Mouse (Mus musculus) spleen, embryonic (tissue): ENCODE results near the gene Plcd3.

ENCODE experiments used
- CTCF ChIA-PET: fragments of 350-600 bp; sonication (Branson Sonifier 250); formaldehyde crosslinking; loops from one replicate; lab custom pipeline; 2022; lab: Charles Lee

The Plcd3 gene

GRCm38 (mm10) chr11:103118866-103119265, 17.4 kb upstream of the Plcd3 start:
- CTCF ChIA-PET: interaction anchor here (1.0 kb wide), 1 partner anchor 24 kb away, joined by 3 read pairs; no protein-coding TSS in a partner anchor

- CTCF ChIA-PET: interaction anchor here (0.6 to 1.2 kb wide), 5 partner anchors 10 to 137 kb away, joined by 3 to 13 read pairs (median 4); no protein-coding TSS in a partner anchor
Observed at GRCm38 (mm10) chr11:103117591-103118009, 16.1 kb upstream of the Plcd3 start.

- CTCF ChIA-PET: interaction anchor here (0.6 to 1.2 kb wide), 4 partner anchors 14 to 137 kb away, joined by 3 to 8 read pairs (median 4); no protein-coding TSS in a partner anchor
Observed at GRCm38 (mm10) chr11:103116959-103117590, 15.6 kb upstream of the Plcd3 start.

- CTCF ChIA-PET: interaction anchor here (0.6 to 2.2 kb wide), 5 partner anchors 11 to 214 kb away, joined by 3 to 6 read pairs (median 4); partner anchors contain the start of gene Hexim2
Observed at GRCm38 (mm10) chr11:103116008-103116818, 14.8 kb upstream of the Plcd3 start, which contains the start of gene Hexim1. Gene Hexim1, plus strand, starts transcription at chr11:103116231.

- CTCF ChIA-PET: interaction anchor here (0.6 to 2.2 kb wide), 5 partner anchors 10 to 59 kb away, joined by 3 to 6 read pairs (median 3); partner anchors contain the start of gene Hexim2
Observed at GRCm38 (mm10) chr11:103115163-103116007, 13.9 kb upstream of the Plcd3 start.

- CTCF ChIA-PET: interaction anchor here (0.6 to 2.2 kb wide), 3 partner anchors 12 to 60 kb away, joined by 3 to 6 read pairs (median 3); partner anchors contain the start of gene Hexim2
Observed at GRCm38 (mm10) chr11:103114270-103114943, 12.9 kb upstream of the Plcd3 start.

GRCm38 (mm10) chr11:103113771-103114170, 12.3 kb upstream of the Plcd3 start:
- CTCF ChIA-PET: interaction anchor here (2.2 kb wide), 1 partner anchor 19 kb away, joined by 6 read pairs; the partner anchor contains the start of gene Hexim2

GRCm38 (mm10) chr11:103113005-103113404, 11.5 kb upstream of the Plcd3 start:
- CTCF ChIA-PET: no interaction called here

- CTCF ChIA-PET: no interaction called here
Observed at GRCm38 (mm10) chr11:103112552-103112912, 11.1 kb upstream of the Plcd3 start.

- CTCF ChIA-PET: no interaction called here
Observed at GRCm38 (mm10) chr11:103111881-103112551, 10.6 kb upstream of the Plcd3 start.

GRCm38 (mm10) chr11:103111301-103111700, 9.8 kb upstream of the Plcd3 start:
- CTCF ChIA-PET: no interaction called here

GRCm38 (mm10) chr11:103106386-103106785, 4.9 kb upstream of the Plcd3 start:
- CTCF ChIA-PET: interaction anchor here (0.6 to 1.8 kb wide), 2 partner anchors 10 to 53 kb away, joined by 5 to 6 read pairs; partner anchors contain the start of gene Hexim1

GRCm38 (mm10) chr11:103105810-103106209, 4.4 kb upstream of the Plcd3 start:
- CTCF ChIA-PET: interaction anchor here (0.6 to 2.5 kb wide), 3 partner anchors 10 to 54 kb away, joined by 5 to 15 read pairs (median 6); partner anchors contain the start of gene Hexim1

- CTCF ChIA-PET: interaction anchor here (1.8 to 2.5 kb wide), 2 partner anchors 11 to 54 kb away, joined by 6 to 15 read pairs; partner anchors contain the start of gene Hexim1
Observed at GRCm38 (mm10) chr11:103105180-103105725, 3.8 kb upstream of the Plcd3 start.

- CTCF ChIA-PET: interaction anchor here (1.2 to 2.5 kb wide), 3 partner anchors 11 to 55 kb away, joined by 3 to 15 read pairs (median 6); partner anchors contain the start of gene Hexim1
Observed at GRCm38 (mm10) chr11:103104469-103104868, 3.0 kb upstream of the Plcd3 start.

- CTCF ChIA-PET: interaction anchor here (1.2 to 2.5 kb wide), 2 partner anchors 12 to 55 kb away, joined by 3 to 15 read pairs; partner anchors contain the start of gene Hexim1
Observed at GRCm38 (mm10) chr11:103103621-103104020, 2.2 kb upstream of the Plcd3 start.

- CTCF ChIA-PET: interaction anchor here (0.6 to 1.2 kb wide), 4 partner anchors 12 to 95 kb away, joined by 3 to 4 read pairs (median 3); partner anchors contain the start of gene Hexim1
Observed at GRCm38 (mm10) chr11:103102725-103103349, 1.4 kb upstream of the Plcd3 start.

GRCm38 (mm10) chr11:103101866-103102501, 526 bp upstream of the Plcd3 start:
- CTCF ChIA-PET: interaction anchor here (0.7 to 1.2 kb wide), 3 partner anchors 13 to 116 kb away, joined by 3 read pairs; no protein-coding TSS in a partner anchor
